Mouse (Mus musculus) natural killer cell, adult 2 months (primary cell): ENCODE measurements around the gene Cpxm2.

Experiments
- DNase-seq, 2 experiments: peaks; one replicate each; pipeline ENCODE4 v3.0.0; 2022; ENCODE audit warnings: low spot score in 2 of 2

Cpxm2 gene

GRCm38 (mm10) chr7:132154368-132154961 lies at the start of gene Cpxm2:
Cpxm2 (minus strand) TSS chr7:132154739.
- no peak for DNase-seq

- no peak for DNase-seq
Observed at GRCm38 (mm10) chr7:132204073-132204612, 49.6 kb upstream of the Cpxm2 start.

GRCm38 (mm10) chr7:132199686-132200085 lies 45.1 kb upstream of the Cpxm2 start:
- no peak for DNase-seq

- DNase-seq: no peak
Observed at GRCm38 (mm10) chr7:132198806-132199205, 44.3 kb upstream of the Cpxm2 start.

- DNase-seq: no peak
Observed at GRCm38 (mm10) chr7:132197817-132198475, 43.4 kb upstream of the Cpxm2 start.

GRCm38 (mm10) chr7:132196581-132196980 lies 42.0 kb upstream of the Cpxm2 start:
- DNase-seq: no peak

- no peak for DNase-seq
Observed at GRCm38 (mm10) chr7:132193606-132194005, 39.1 kb upstream of the Cpxm2 start.

GRCm38 (mm10) chr7:132187456-132187855 lies 32.9 kb upstream of the Cpxm2 start:
- DNase-seq: no peak

- DNase-seq: no peak
Observed at GRCm38 (mm10) chr7:132183892-132184404, 29.4 kb upstream of the Cpxm2 start.

GRCm38 (mm10) chr7:132181586-132182198 lies 27.2 kb upstream of the Cpxm2 start:
- no peak for DNase-seq

GRCm38 (mm10) chr7:132181042-132181441 lies 26.5 kb upstream of the Cpxm2 start:
- DNase-seq: no peak

- DNase-seq: no peak
Observed at GRCm38 (mm10) chr7:132179049-132179448, 24.5 kb upstream of the Cpxm2 start.

GRCm38 (mm10) chr7:132174787-132175186 lies 20.2 kb upstream of the Cpxm2 start:
- DNase-seq: no peak

GRCm38 (mm10) chr7:132174296-132174695 lies 19.8 kb upstream of the Cpxm2 start:
- no peak for DNase-seq

GRCm38 (mm10) chr7:132172220-132172619 lies 17.7 kb upstream of the Cpxm2 start:
- DNase-seq: no peak

GRCm38 (mm10) chr7:132171716-132172115 lies 17.2 kb upstream of the Cpxm2 start:
- no peak for DNase-seq

GRCm38 (mm10) chr7:132169419-132170169 lies 15.1 kb upstream of the Cpxm2 start:
- DNase-seq: no peak

GRCm38 (mm10) chr7:132167239-132167638 lies 12.7 kb upstream of the Cpxm2 start:
- no peak for DNase-seq

GRCm38 (mm10) chr7:132162254-132162653 lies 7.7 kb upstream of the Cpxm2 start:
- DNase-seq: no peak

- DNase-seq: no peak
Observed at GRCm38 (mm10) chr7:132158321-132159025, 3.9 kb upstream of the Cpxm2 start.

- DNase-seq: no peak
Observed at GRCm38 (mm10) chr7:132153725-132154147, 803 bp downstream of the Cpxm2 start.
